Mouse (Mus musculus) embryo, embryonic 9.5 days (tissue): ENCODE data around the gene Uck1.
"Not testable (repeated sequence)": the region's sequence is repeated elsewhere in the genome, so short reads cannot be mapped to it uniquely, and the experiment has no call there.

Source experiments
- DNase-seq: peaks from one replicate; pipeline ENCODE4 v3.0.0-alpha.2; 2017; ENCODE audit errors: extremely low spot score

Gene Uck1

GRCm38 (mm10) chr2:32259657-32260417 is at the start of gene Uck1:
TSS of gene Uck1 (minus strand) at chr2:32260159.
- DNase-seq = peak; percentile 87

GRCm38 (mm10) chr2:32308870-32309568 is 49.1 kb upstream of the Uck1 start:
- DNase-seq = no peak

GRCm38 (mm10) chr2:32307941-32308760 is 48.2 kb upstream of the Uck1 start:
- DNase-seq = peak; percentile 69

GRCm38 (mm10) chr2:32307247-32307798 is 47.4 kb upstream of the Uck1 start:
- DNase-seq = no peak

- DNase-seq = no peak
These were observed 46.2 kb upstream of the Uck1 start for GRCm38 (mm10) chr2:32306176-32306575.

GRCm38 (mm10) chr2:32305668-32306067 is 45.7 kb upstream of the Uck1 start:
- DNase-seq = no peak

GRCm38 (mm10) chr2:32304145-32304832 is 44.3 kb upstream of the Uck1 start:
- peak; percentile 63 for DNase-seq

GRCm38 (mm10) chr2:32302952-32303351 is 43.0 kb upstream of the Uck1 start:
- DNase-seq = no peak

GRCm38 (mm10) chr2:32299469-32299868 is 39.5 kb upstream of the Uck1 start:
- DNase-seq = no peak

GRCm38 (mm10) chr2:32295842-32296241 is 35.9 kb upstream of the Uck1 start:
- DNase-seq = not testable (repeated sequence)

- DNase-seq = no peak
These were observed 35.3 kb upstream of the Uck1 start for GRCm38 (mm10) chr2:32295285-32295684.

- DNase-seq = no peak
These were observed 34.4 kb upstream of the Uck1 start for GRCm38 (mm10) chr2:32294348-32294747.

- peak; percentile 38 for DNase-seq
These were observed 29.6 kb upstream of the Uck1 start for GRCm38 (mm10) chr2:32289578-32289977.

- no peak for DNase-seq
These were observed 28.5 kb upstream of the Uck1 start for GRCm38 (mm10) chr2:32288371-32288931.

- DNase-seq = peak; percentile 99
These were observed 28.0 kb upstream of the Uck1 start, which contains the start of gene Swi5 for GRCm38 (mm10) chr2:32287923-32288367. TSS of gene Swi5 (minus strand) at chr2:32288075.

- DNase-seq = no peak
These were observed 27.4 kb upstream of the Uck1 start, which contains the start of gene Golga2 for GRCm38 (mm10) chr2:32287334-32287840. TSS of gene Golga2 (plus strand) at chr2:32287384.

GRCm38 (mm10) chr2:32283986-32284385 is 24.0 kb upstream of the Uck1 start:
- DNase-seq = no peak

GRCm38 (mm10) chr2:32282727-32283126 is 22.8 kb upstream of the Uck1 start:
- peak; percentile 46 for DNase-seq

- DNase-seq = no peak
These were observed 22.3 kb upstream of the Uck1 start for GRCm38 (mm10) chr2:32282289-32282688.

- DNase-seq = no peak
These were observed 15.9 kb upstream of the Uck1 start for GRCm38 (mm10) chr2:32275823-32276222.

- DNase-seq = peak; percentile 18
These were observed 676 bp upstream of the Uck1 start for GRCm38 (mm10) chr2:32260635-32261034.
